Mouse (Mus musculus) bone marrow, adult 2 months (tissue): ENCODE results near the gene Dgkz. TPM values are rescaled to one million over a fixed set of nuclear protein-coding genes. Genes with fewer than 3 reads are reported as not detected.

ENCODE experiments used
- H3K27ac ChIP-seq: fragments of 200-500 bp; 2 replicates; pipeline ENCODE4 v1.5.1; 2012; ENCODE audit warnings: low read depth, mild to moderate bottlenecking, control low read depth, inconsistent platforms, low read length; ENCODE audit not compliant: control insufficient read depth, poor library complexity, insufficient read depth
- H3K4me1 ChIP-seq: fragments of 200-500 bp; 2 replicates; pipeline ENCODE4 v1.6.1; 2011; ENCODE audit warnings: low read length; ENCODE audit not compliant: control insufficient read depth, insufficient read depth
- H3K4me3 ChIP-seq: fragments of 200-500 bp; replicated peaks from 2 replicates; pipeline ENCODE3; 2011; ENCODE audit warnings: mild to moderate bottlenecking, low read depth, low read length, control low read depth; ENCODE audit not compliant: control insufficient read depth
- CTCF ChIP-seq: fragments of 200-500 bp; IDR thresholded peaks from 2 replicates; pipeline ENCODE4 v1.5.1; 2011; ENCODE audit warnings: low read length, control low read depth; ENCODE audit not compliant: control insufficient read depth, insufficient read depth
- POLR2A ChIP-seq: fragments of 200-500 bp; IDR thresholded peaks from 2 replicates; pipeline ENCODE4 v1.6.1; 2011; ENCODE audit warnings: low read depth, mild to moderate bottlenecking, control low read depth, low read length, borderline replicate concordance; ENCODE audit not compliant: control insufficient read depth
- WGBS: fragments of 180-500 bp; shearing (Covaris S2); methylation state at CpG from one replicate; pipeline ENCODE4 v1.1.7; 2018; 5-methylcytosine and 5-hydroxymethylcytosine counted together
- polyA plus RNA-seq: library from polyadenylated mRNA; stranded (reverse); fragments of >200 nt; gene quantifications from 2 replicates; pipeline ENCODE4 v1.2.4, GENCODE M21; 2011; ENCODE audit warnings: low replicate concordance; ENCODE audit not compliant: missing spikeins, insufficient read depth, insufficient read length

The Dgkz gene
- polyA plus RNA-seq, 1 experiment, result 229 TPM

DNA sequence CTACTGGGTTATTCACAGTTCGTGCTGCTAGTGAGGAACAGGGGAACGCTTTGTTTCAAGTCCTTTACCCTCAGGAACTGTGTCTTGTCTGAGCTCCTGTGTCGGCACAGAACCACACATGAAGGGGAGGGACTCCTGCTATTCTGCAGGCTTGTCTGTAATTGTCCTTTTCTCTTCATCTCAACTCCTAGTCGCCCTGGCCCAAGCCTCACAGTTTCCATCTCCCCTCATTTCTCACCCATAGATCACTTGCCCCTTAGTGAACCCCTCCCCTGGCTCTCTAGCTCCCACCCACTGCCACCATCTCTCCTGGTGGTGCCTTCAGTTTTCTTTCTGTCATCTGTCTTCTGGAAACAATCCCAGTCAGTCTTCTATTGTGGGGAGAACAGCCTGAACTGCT lies 4.6 kb upstream of the Dgkz start:
- H3K27ac ChIP-seq, result no peak overlapping the region
- peaks cover 3% of the 10 kb centered on the region for H3K4me1 ChIP-seq
- H3K4me3 ChIP-seq, result no peak overlapping the region
- TF ChIP-seq CTCF (no peak), POLR2A (no peak)
- 70% methylated on average over 4 of the region's 4 CpGs for WGBS

DNA sequence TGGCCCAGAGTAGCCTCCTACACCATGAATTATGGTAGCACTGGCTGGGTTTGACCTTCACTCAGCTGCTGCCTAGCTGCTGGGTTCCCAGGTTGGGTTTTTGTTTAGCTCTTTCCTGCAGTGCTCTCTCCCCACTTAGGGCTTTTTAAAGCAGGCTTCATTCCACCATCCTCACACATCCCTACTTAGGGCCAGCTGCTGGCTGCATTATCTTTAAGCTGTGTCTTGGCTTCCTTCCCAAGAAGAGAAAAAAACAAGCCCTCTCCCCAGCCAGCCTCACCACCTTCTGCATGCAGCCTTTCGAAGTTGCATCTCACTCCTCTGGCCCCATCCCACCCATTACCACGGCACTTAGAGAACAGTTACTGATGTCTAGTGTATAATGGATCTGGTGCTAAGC lies 2.9 kb upstream of the Dgkz start:
- no peak overlapping the region for H3K4me3 ChIP-seq
- TF ChIP-seq POLR2A (no peak), CTCF (no peak)
- H3K4me1 ChIP-seq, result no peaks in the 10 kb centered on the region
- no peak overlapping the region for H3K27ac ChIP-seq
- WGBS, result 47% methylated on average over 2 of the region's 2 CpGs

DNA sequence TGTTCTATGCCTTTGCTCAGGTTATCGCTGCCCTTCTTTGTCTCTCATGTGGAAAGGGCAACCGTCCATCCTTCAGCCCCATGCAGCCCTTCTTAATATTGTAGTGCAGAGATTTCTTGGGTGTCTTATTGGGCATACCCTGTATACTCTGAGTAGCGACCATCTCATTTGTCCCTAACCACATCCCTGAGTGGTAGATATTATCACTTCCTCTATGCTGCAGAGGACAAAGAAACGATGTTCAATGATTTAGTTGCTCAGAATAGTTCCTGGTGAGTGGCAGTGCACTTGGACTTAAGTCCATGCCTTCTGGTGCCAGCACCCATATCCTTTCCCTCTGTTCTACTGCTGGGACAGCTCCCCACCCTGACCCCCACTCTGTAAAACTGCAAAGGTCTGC lies 2.3 kb upstream of the Dgkz start:
- Histone ChIP-seq H3K4me1 (no peaks in the 10 kb centered on the region), H3K27ac (no peak overlapping the region), H3K4me3 (no peak overlapping the region)
- TF ChIP-seq CTCF (no peak), POLR2A (no peak)
- 32% methylated on average over 4 of the region's 4 CpGs for WGBS

DNA sequence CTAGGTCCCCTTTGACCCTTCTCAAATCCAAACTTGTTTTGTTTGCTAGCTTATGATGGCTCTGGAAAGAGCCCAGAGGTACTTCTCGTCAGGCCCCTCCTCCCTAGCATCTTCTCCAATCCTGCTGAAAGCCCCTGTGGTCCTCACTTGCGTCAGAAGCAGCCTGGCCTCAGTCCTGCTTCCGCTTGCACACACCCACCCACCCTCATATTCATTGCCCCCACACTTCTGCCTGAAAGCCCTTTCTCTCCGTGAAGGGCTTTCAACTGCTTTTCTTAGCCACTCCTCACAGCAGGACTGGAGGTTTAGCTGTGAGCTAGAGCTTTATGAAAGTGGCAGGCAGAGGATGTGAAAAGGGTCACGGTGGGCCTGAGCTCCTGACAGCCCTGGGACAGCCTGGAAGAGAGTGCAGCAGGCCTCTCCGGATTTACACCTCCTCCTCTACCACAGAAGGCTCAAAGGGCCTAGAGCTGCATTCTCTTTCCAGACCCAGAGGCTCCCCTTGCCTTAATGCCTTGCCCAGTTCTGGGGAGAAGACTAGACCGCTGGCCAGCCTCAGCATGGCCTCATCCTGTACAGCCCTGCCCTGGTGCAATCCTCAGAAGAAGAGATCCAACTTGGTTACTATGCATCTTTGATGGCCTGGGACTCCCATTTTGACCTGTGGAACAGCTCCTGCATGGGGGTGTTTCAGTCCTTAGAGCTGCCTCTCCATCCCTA lies 2.1 kb downstream of the Dgkz start:
- H3K4me3 ChIP-seq, result no peak overlapping the region
- TF ChIP-seq CTCF (no peak), POLR2A (no peak)
- no peaks in the 10 kb centered on the region for H3K4me1 ChIP-seq
- 76% methylated on average over 7 of the region's 7 CpGs for WGBS
- H3K27ac ChIP-seq, result no peak overlapping the region

DNA sequence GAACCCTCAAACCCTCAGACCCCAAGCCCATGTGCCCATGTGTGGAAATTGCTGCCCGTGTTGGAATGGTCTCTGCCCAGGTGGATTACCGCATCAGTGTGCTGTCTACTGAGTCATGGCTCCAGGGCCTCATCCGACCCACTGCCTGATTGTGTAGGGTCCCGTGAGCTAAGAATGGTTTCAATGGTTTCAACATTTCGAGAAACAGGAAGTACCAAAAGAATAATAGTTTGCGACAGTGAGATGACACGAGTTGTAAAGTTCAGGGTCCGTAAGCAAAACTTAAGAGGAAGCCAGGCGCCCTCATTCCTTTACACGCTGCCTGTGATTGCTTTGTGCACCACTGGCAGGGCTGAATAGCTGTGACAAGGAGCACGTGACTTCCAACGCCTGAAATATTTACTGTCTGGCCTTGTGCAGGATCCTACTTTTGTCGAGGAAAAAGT lies 3.5 kb downstream of the Dgkz start:
- 1% methylated on average over 13 of the region's 13 CpGs for WGBS
- TF ChIP-seq CTCF, result no peak
- TF ChIP-seq POLR2A, result no peak
- Histone ChIP-seq H3K4me1 (peaks cover 1% of the 10 kb centered on the region; the same call in 1 of the 2 replicates), H3K4me3 (peak overlapping the region; percentile 10), H3K27ac (peak overlapping the region; percentile 72)

DNA sequence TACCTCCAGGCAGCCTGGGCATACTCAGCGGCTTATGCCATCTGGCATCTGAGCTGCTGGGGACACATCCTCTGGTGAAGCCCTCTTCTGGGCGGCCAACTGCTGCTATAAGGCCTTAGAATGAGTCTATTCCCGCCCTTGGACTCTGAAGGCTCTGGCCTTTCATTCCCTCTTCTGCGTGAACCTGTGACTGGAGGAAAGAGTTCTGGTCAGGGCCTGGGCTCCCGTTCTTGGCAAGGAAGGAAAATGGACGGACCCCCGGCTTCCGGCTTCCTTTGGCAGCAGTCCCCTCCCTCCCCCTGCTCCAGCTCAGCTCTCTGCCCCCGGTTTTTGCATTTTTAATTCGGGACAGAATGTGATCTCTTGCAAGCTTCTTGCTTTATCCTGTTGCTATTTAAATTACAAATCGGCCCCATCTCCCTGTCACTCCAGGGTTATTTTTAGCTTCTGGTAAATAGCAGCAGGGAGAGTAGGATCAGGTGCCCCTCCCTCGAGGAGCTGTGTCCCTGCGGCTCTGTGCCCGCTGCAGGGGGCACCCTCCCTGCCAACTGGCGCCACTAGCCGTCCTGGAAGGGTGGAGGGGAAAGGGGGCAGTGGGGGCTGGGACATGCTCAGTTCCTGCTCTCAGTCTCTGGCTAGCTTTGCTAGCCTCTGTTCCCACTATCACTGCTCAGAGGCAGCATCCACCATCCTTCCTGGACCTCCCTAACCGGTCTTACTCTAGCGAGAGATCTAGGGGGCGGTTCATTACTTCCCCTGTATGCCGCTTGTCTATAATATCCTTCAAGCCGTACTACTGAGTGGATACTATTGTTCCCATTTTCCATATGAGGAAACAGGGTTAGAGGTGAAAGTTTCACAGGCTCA lies 4.2 kb downstream of the Dgkz start:
- Histone ChIP-seq H3K27ac (peak overlapping the region; percentile 72), H3K4me1 (peaks cover 4% of the 10 kb centered on the region), H3K4me3 (peak overlapping the region; percentile 10)
- TF ChIP-seq CTCF (no peak), POLR2A (no peak)
- 24% methylated on average over 21 of the region's 21 CpGs for WGBS

DNA sequence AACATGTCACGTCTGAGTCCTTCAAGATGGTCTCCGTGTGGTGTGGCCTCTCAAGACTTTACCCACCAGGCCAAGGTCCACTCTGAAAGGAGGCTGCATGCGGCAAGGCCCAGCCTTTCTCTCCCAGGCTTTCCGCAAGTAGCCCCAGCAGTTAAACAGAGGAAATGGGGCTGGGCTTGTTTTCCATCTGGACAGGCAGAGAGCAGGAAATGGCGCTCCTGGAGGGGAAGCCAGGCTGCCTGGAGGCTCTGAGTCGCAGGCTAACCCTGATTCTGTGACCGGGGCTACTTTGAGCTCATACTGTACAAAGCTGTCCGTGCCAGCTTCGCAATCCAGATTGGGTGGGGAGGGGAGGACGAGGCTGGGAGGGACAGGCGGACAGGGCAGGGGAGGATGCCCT lies 7.7 kb downstream of the Dgkz start:
- H3K27ac ChIP-seq, result no peak overlapping the region
- H3K4me1 ChIP-seq, result peaks cover 7% of the 10 kb centered on the region
- 53% methylated on average over 11 of the region's 11 CpGs for WGBS
- TF ChIP-seq CTCF, result no peak
- TF ChIP-seq POLR2A, result no peak
- H3K4me3 ChIP-seq, result no peak overlapping the region

DNA sequence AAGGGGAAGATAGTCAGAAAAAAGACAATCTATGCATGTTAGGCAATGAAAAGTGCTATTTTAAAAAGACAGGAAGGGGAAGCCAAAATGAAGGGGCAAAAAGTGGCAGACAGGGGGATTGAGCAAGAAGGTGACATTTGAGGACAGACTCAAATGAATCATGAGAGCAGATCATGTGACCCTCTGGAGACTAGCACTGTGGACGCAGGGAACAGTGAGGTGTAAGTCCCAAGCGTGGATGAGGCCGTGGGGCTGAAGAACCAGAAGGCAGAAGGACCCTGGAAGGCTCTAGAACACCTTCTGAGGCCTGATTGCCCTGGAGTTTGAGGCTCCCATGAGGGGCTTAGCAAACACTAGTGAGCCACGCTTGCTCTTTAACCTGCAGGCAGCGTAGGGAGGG lies 9.3 kb downstream of the Dgkz start:
- Histone ChIP-seq H3K4me1 (peaks cover 9% of the 10 kb centered on the region), H3K27ac (peak overlapping the region; percentile 42), H3K4me3 (no peak overlapping the region)
- 43% methylated on average over 5 of the region's 5 CpGs for WGBS
- no peak for TF ChIP-seq CTCF
- TF ChIP-seq POLR2A, result no peak
